ENCODE assay signal across 10 mouse cellular contexts in the genomic region with DNA sequence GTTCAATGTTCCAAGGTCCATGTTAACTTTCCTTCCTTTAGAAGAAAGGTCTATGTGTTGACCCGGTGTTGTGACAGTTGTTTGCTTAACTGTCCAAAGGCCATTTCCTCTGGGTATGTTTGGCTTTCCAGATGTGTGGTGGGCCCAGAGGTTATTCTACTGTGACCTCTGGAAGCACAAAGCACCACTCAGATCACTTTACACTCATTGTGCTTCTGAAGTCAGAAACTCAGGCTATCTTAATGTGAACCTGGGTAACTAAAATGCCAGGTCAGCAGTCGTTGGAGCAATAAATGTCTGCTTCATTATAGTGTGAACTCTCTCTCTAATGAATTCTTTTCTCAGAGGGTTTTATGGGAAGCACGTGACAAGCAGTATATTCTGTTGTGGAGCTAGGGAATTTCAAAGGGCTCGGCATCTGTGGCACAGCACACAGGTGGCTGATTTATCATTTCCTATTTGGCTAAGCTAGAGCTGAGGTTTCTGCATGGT.
A peak's percentile ranks its signal among the peaks of the same experiment; 100 is the strongest.
DNase-seq lines count a peak whose midpoint lies in the region; ATAC-seq lines count a peak whose summit lies in the region.
"Had no signal": no experiment of that assay in that cellular context is flagged by ENCODE, and none has a peak within 500 bp of the region (broad histone marks: within the 10 kb centered on the region; RNA-seq: fewer than 3 reads in every experiment).

No protein-coding gene starts in this region.

- H3K9ac ChIP-seq in kidney, embryonic 15.5 days, result no peak overlapping the region
- H3K9ac ChIP-seq in limb, embryonic 13.5 days, result no peak overlapping the region
- H3K9ac ChIP-seq in neural tube, embryonic 13.5 days, result no peak overlapping the region
- H3K9ac ChIP-seq: midbrain, embryonic 15.5 days had no signal

- no peaks in the 10 kb centered on the region for H3K36me3 ChIP-seq in kidney, embryonic 15.5 days
- no peaks in the 10 kb centered on the region for H3K36me3 ChIP-seq in limb, embryonic 13.5 days
- H3K36me3 ChIP-seq in neural tube, embryonic 13.5 days, result no peaks in the 10 kb centered on the region
- H3K36me3 ChIP-seq: midbrain, embryonic 15.5 days had no signal

- peak; percentile 94 for ATAC-seq in kidney, embryonic 15.5 days (replicated peaks; ENCODE audit: low FRiP score)
- ATAC-seq in limb, embryonic 13.5 days (ENCODE audit: low FRiP score, low read depth), result peak; percentile 54
- peak; percentile 71 for ATAC-seq in neural tube, embryonic 13.5 days (ENCODE audit: low read depth)
- ATAC-seq in erythroid progenitor cell, adult 5-6 weeks (replicated peaks; ENCODE audit: low FRiP score, poor library complexity, severe bottlenecking), result no peak
- ATAC-seq: midbrain, embryonic 15.5 days had no signal

- H3K4me2 ChIP-seq in kidney, embryonic 15.5 days, result no peak overlapping the region
- H3K4me2 ChIP-seq in limb, embryonic 13.5 days (replicated peaks), result 0 out of 2 replicates have a peak overlapping the region, but pooled peaks have one; percentile 11
- no peak overlapping the region for H3K4me2 ChIP-seq in neural tube, embryonic 13.5 days
- H3K4me2 ChIP-seq: midbrain, embryonic 15.5 days had no signal

- no peak overlapping the region for H3K4me3 ChIP-seq in kidney, embryonic 15.5 days (replicated peaks)
- H3K4me3 ChIP-seq in limb, embryonic 13.5 days, result no peak overlapping the region
- no peak overlapping the region for H3K4me3 ChIP-seq in neural tube, embryonic 13.5 days
- H3K4me3 ChIP-seq: midbrain, embryonic 15.5 days had no signal

- H3K4me1 ChIP-seq in kidney, embryonic 15.5 days, result peaks cover 10% of the 10 kb centered on the region
- H3K4me1 ChIP-seq in limb, embryonic 13.5 days, result peaks cover 19% of the 10 kb centered on the region
- H3K4me1 ChIP-seq in neural tube, embryonic 13.5 days (replicated peaks), result peaks cover 9% of the 10 kb centered on the region

- WGBS in kidney, embryonic 15.5 days, result 4% methylated on average over 4 of the region's 4 CpGs
- WGBS in limb, embryonic 13.5 days, result 4% methylated on average over 4 of the region's 4 CpGs
- 4% methylated on average over 4 of the region's 4 CpGs for WGBS in neural tube, embryonic 13.5 days

- DNase-seq in kidney, postnatal 10 days, result no peak
- peak; percentile 58 for DNase-seq in embryo, embryonic 9.5 days (ENCODE audit: extremely low spot score)
- DNase-seq in ovary, adult 18-20 months (ENCODE audit: low spot score), result no peak
- no peak for DNase-seq in spleen, adult 18-20 months
- DNase-seq: cerebellum, adult 9-11 months had no signal

- no peaks in the 10 kb centered on the region for H3K9me3 ChIP-seq in kidney, embryonic 15.5 days (replicated peaks)
- no peaks in the 10 kb centered on the region for H3K9me3 ChIP-seq in limb, embryonic 13.5 days
- no peaks in the 10 kb centered on the region for H3K9me3 ChIP-seq in neural tube, embryonic 13.5 days
- H3K9me3 ChIP-seq: midbrain, embryonic 15.5 days had no signal

- no peak overlapping the region for H3K27ac ChIP-seq in kidney, embryonic 15.5 days
- peak overlapping the region; percentile 82; the same call in 1 of the 2 replicates for H3K27ac ChIP-seq in limb, embryonic 13.5 days
- no peak overlapping the region for H3K27ac ChIP-seq in neural tube, embryonic 13.5 days (replicated peaks)
- H3K27ac ChIP-seq: midbrain, embryonic 15.5 days had no signal

- H3K27me3 ChIP-seq in kidney, embryonic 15.5 days, result no peaks in the 10 kb centered on the region
- no peaks in the 10 kb centered on the region for H3K27me3 ChIP-seq in limb, embryonic 13.5 days
- no peaks in the 10 kb centered on the region for H3K27me3 ChIP-seq in neural tube, embryonic 13.5 days
- H3K27me3 ChIP-seq: midbrain, embryonic 15.5 days had no signal
